Mouse (Mus musculus): ENCODE measurements around the gene Cenpe. TPM values are rescaled to one million over a fixed set of nuclear protein-coding genes. Genes with fewer than 3 reads are reported as not detected.

Gene Cenpe
- polyA plus RNA-seq, 1 experiment from 2014 or later, result 2.8 TPM

GRCm38 (mm10) chr3:135232462-135232861 lies 20.1 kb downstream of the Cenpe start:
- Histone ChIP-seq H3K9ac (ENCODE audit: low read depth, low read length) (no peak overlapping the region), H3K36me3 (ENCODE audit: control insufficient read depth, insufficient read depth, low read length) (no peaks in the 10 kb centered on the region), H3K4me2 (ENCODE audit: low read length) (no peak overlapping the region), H3K4me3 (ENCODE audit: low read depth, low read length) (no peak overlapping the region), H3K27me3 (ENCODE audit: control insufficient read depth, insufficient read depth, low read depth, low read length) (no peaks in the 10 kb centered on the region), H3K27ac (ENCODE audit: low read length) (no peak overlapping the region), H3K4me1 (ENCODE audit: control insufficient read depth, insufficient read depth, low read length) (no peaks in the 10 kb centered on the region), H3K9me3 (replicated peaks; ENCODE audit: control insufficient read depth, low read length, poor library complexity, severe bottlenecking) (no peaks in the 10 kb centered on the region)
- no peak for ATAC-seq
- WGBS, result 94% methylated on average over 3 of the region's 3 CpGs

GRCm38 (mm10) chr3:135245733-135246132 lies 33.4 kb downstream of the Cenpe start:
- Histone ChIP-seq H3K4me2 (ENCODE audit: low read length) (no peak overlapping the region), H3K27ac (ENCODE audit: low read length) (no peak overlapping the region), H3K9me3 (replicated peaks; ENCODE audit: control insufficient read depth, low read length, poor library complexity, severe bottlenecking) (no peaks in the 10 kb centered on the region), H3K36me3 (ENCODE audit: control insufficient read depth, insufficient read depth, low read length) (no peaks in the 10 kb centered on the region), H3K27me3 (ENCODE audit: control insufficient read depth, insufficient read depth, low read depth, low read length) (no peaks in the 10 kb centered on the region), H3K4me1 (ENCODE audit: control insufficient read depth, insufficient read depth, low read length) (no peaks in the 10 kb centered on the region), H3K9ac (ENCODE audit: low read depth, low read length) (no peak overlapping the region), H3K4me3 (ENCODE audit: low read depth, low read length) (no peak overlapping the region)
- ATAC-seq, result no peak

GRCm38 (mm10) chr3:135246828-135247227 lies 34.5 kb downstream of the Cenpe start:
- Histone ChIP-seq H3K27ac (ENCODE audit: low read length) (no peak overlapping the region), H3K4me1 (ENCODE audit: control insufficient read depth, insufficient read depth, low read length) (no peaks in the 10 kb centered on the region), H3K36me3 (ENCODE audit: control insufficient read depth, insufficient read depth, low read length) (no peaks in the 10 kb centered on the region), H3K9me3 (replicated peaks; ENCODE audit: control insufficient read depth, low read length, poor library complexity, severe bottlenecking) (no peaks in the 10 kb centered on the region), H3K4me3 (ENCODE audit: low read depth, low read length) (no peak overlapping the region), H3K9ac (ENCODE audit: low read depth, low read length) (no peak overlapping the region), H3K27me3 (ENCODE audit: control insufficient read depth, insufficient read depth, low read depth, low read length) (no peaks in the 10 kb centered on the region), H3K4me2 (ENCODE audit: low read length) (no peak overlapping the region)
- ATAC-seq, result no peak
- 96% methylated on average over 6 of the region's 6 CpGs for WGBS

GRCm38 (mm10) chr3:135249104-135249503 lies 36.8 kb downstream of the Cenpe start:
- Histone ChIP-seq H3K4me1 (ENCODE audit: control insufficient read depth, insufficient read depth, low read length) (no peaks in the 10 kb centered on the region), H3K9me3 (replicated peaks; ENCODE audit: control insufficient read depth, low read length, poor library complexity, severe bottlenecking) (no peaks in the 10 kb centered on the region), H3K36me3 (ENCODE audit: control insufficient read depth, insufficient read depth, low read length) (no peaks in the 10 kb centered on the region), H3K27me3 (ENCODE audit: control insufficient read depth, insufficient read depth, low read depth, low read length) (no peaks in the 10 kb centered on the region), H3K4me3 (ENCODE audit: low read depth, low read length) (no peak overlapping the region), H3K9ac (ENCODE audit: low read depth, low read length) (no peak overlapping the region), H3K27ac (ENCODE audit: low read length) (no peak overlapping the region), H3K4me2 (ENCODE audit: low read length) (no peak overlapping the region)
- no peak for ATAC-seq
- 81% methylated on average over 6 of the region's 6 CpGs for WGBS

GRCm38 (mm10) chr3:135251825-135252224 lies 39.5 kb downstream of the Cenpe start:
- Histone ChIP-seq H3K4me1 (ENCODE audit: control insufficient read depth, insufficient read depth, low read length) (no peaks in the 10 kb centered on the region), H3K9me3 (replicated peaks; ENCODE audit: control insufficient read depth, low read length, poor library complexity, severe bottlenecking) (no peaks in the 10 kb centered on the region), H3K36me3 (ENCODE audit: control insufficient read depth, insufficient read depth, low read length) (no peaks in the 10 kb centered on the region), H3K27me3 (ENCODE audit: control insufficient read depth, insufficient read depth, low read depth, low read length) (no peaks in the 10 kb centered on the region), H3K4me3 (ENCODE audit: low read depth, low read length) (no peak overlapping the region), H3K27ac (ENCODE audit: low read length) (no peak overlapping the region), H3K4me2 (ENCODE audit: low read length) (no peak overlapping the region), H3K9ac (ENCODE audit: low read depth, low read length) (no peak overlapping the region)
- ATAC-seq, result no peak
- WGBS, result 89% methylated on average over 6 of the region's 6 CpGs

- Histone ChIP-seq H3K4me2 (ENCODE audit: low read length) (no peak overlapping the region), H3K27ac (ENCODE audit: low read length) (no peak overlapping the region), H3K36me3 (ENCODE audit: control insufficient read depth, insufficient read depth, low read length) (no peaks in the 10 kb centered on the region), H3K4me1 (ENCODE audit: control insufficient read depth, insufficient read depth, low read length) (no peaks in the 10 kb centered on the region), H3K9ac (ENCODE audit: low read depth, low read length) (no peak overlapping the region), H3K9me3 (replicated peaks; ENCODE audit: control insufficient read depth, low read length, poor library complexity, severe bottlenecking) (no peaks in the 10 kb centered on the region), H3K4me3 (ENCODE audit: low read depth, low read length) (no peak overlapping the region), H3K27me3 (ENCODE audit: control insufficient read depth, insufficient read depth, low read depth, low read length) (no peaks in the 10 kb centered on the region)
- no peak for ATAC-seq
These were observed 42.4 kb downstream of the Cenpe start for GRCm38 (mm10) chr3:135254784-135255183.

GRCm38 (mm10) chr3:135258919-135259318 lies 46.6 kb downstream of the Cenpe start:
- H3K4me2 ChIP-seq (ENCODE audit: low read length), result no peak overlapping the region
- H3K9ac ChIP-seq (ENCODE audit: low read depth, low read length), result no peak overlapping the region
- no peaks in the 10 kb centered on the region for H3K9me3 ChIP-seq (replicated peaks; ENCODE audit: control insufficient read depth, low read length, poor library complexity, severe bottlenecking)
- WGBS, result 81% methylated on average over 10 of the region's 10 CpGs
- H3K27ac ChIP-seq (ENCODE audit: low read length), result no peak overlapping the region
- no peaks in the 10 kb centered on the region for H3K27me3 ChIP-seq (ENCODE audit: control insufficient read depth, insufficient read depth, low read depth, low read length)
- no peak overlapping the region for H3K4me3 ChIP-seq (ENCODE audit: low read depth, low read length)
- no peaks in the 10 kb centered on the region for H3K36me3 ChIP-seq (ENCODE audit: control insufficient read depth, insufficient read depth, low read length)
- no peak for ATAC-seq
- no peaks in the 10 kb centered on the region for H3K4me1 ChIP-seq (ENCODE audit: control insufficient read depth, insufficient read depth, low read length)

GRCm38 (mm10) chr3:135260233-135260632 lies 47.9 kb downstream of the Cenpe start:
- 84% methylated on average over 7 of the region's 7 CpGs for WGBS
- H3K9ac ChIP-seq (ENCODE audit: low read depth, low read length), result no peak overlapping the region
- no peaks in the 10 kb centered on the region for H3K9me3 ChIP-seq (replicated peaks; ENCODE audit: control insufficient read depth, low read length, poor library complexity, severe bottlenecking)
- no peak overlapping the region for H3K27ac ChIP-seq (ENCODE audit: low read length)
- ATAC-seq, result no peak
- H3K4me3 ChIP-seq (ENCODE audit: low read depth, low read length), result no peak overlapping the region
- no peak overlapping the region for H3K4me2 ChIP-seq (ENCODE audit: low read length)
- H3K36me3 ChIP-seq (ENCODE audit: control insufficient read depth, insufficient read depth, low read length), result no peaks in the 10 kb centered on the region
- no peaks in the 10 kb centered on the region for H3K27me3 ChIP-seq (ENCODE audit: control insufficient read depth, insufficient read depth, low read depth, low read length)
- no peaks in the 10 kb centered on the region for H3K4me1 ChIP-seq (ENCODE audit: control insufficient read depth, insufficient read depth, low read length)

GRCm38 (mm10) chr3:135268616-135269015 lies 56.3 kb downstream of the Cenpe start:
- ATAC-seq, result no peak
- no peak overlapping the region for H3K9ac ChIP-seq (ENCODE audit: low read depth, low read length)
- H3K27me3 ChIP-seq (ENCODE audit: control insufficient read depth, insufficient read depth, low read depth, low read length), result no peaks in the 10 kb centered on the region
- H3K4me3 ChIP-seq (ENCODE audit: low read depth, low read length), result no peak overlapping the region
- no peak overlapping the region for H3K27ac ChIP-seq (ENCODE audit: low read length)
- no peaks in the 10 kb centered on the region for H3K4me1 ChIP-seq (ENCODE audit: control insufficient read depth, insufficient read depth, low read length)
- H3K36me3 ChIP-seq (ENCODE audit: control insufficient read depth, insufficient read depth, low read length), result no peaks in the 10 kb centered on the region
- no peak overlapping the region for H3K4me2 ChIP-seq (ENCODE audit: low read length)
- WGBS, result 83% methylated on average over 5 of the region's 5 CpGs
- H3K9me3 ChIP-seq (replicated peaks; ENCODE audit: control insufficient read depth, low read length, poor library complexity, severe bottlenecking), result no peaks in the 10 kb centered on the region
